Mouse (Mus musculus) ovary, postnatal 10 days (tissue): ENCODE measurements around the gene Nhp2.
A peak's percentile ranks its signal among the peaks of the same experiment; 100 is the strongest.
"Not testable (repeated sequence)": the region's sequence is repeated elsewhere in the genome, so short reads cannot be mapped to it uniquely, and the experiment has no call there.

ENCODE experiments used
- DNase-seq: peaks from one replicate; pipeline ENCODE4 v3.0.0; 2022; ENCODE audit warnings: low spot score

Nhp2 gene

GRCm38 (mm10) chr11:51606447-51607095 lies 13.0 kb upstream of the Nhp2 start, which contains the start of gene Hnrnpab:
Hnrnpab (minus strand) TSS chr11:51606847.
- DNase-seq = peak; percentile 96

- DNase-seq = no peak
Observed at GRCm38 (mm10) chr11:51607096-51607738, 12.3 kb upstream of the Nhp2 start.

- DNase-seq = no peak
Observed at GRCm38 (mm10) chr11:51609266-51609909, 10.1 kb upstream of the Nhp2 start.

- not testable (repeated sequence) for DNase-seq
Observed at GRCm38 (mm10) chr11:51609940-51610339, 9.6 kb upstream of the Nhp2 start.

- DNase-seq = no peak
Observed at GRCm38 (mm10) chr11:51614256-51614655, 5.3 kb upstream of the Nhp2 start.

GRCm38 (mm10) chr11:51615129-51615528 lies 4.4 kb upstream of the Nhp2 start:
- DNase-seq = no peak

- DNase-seq = peak; percentile 50
Observed at GRCm38 (mm10) chr11:51615601-51616000, 3.9 kb upstream of the Nhp2 start.

- not testable (repeated sequence) for DNase-seq
Observed at GRCm38 (mm10) chr11:51616113-51616512, 3.4 kb upstream of the Nhp2 start.

GRCm38 (mm10) chr11:51617693-51618092 lies 1.8 kb upstream of the Nhp2 start:
- DNase-seq = no peak

GRCm38 (mm10) chr11:51618894-51619408 lies 584 bp upstream of the Nhp2 start:
- DNase-seq = no peak

- no peak for DNase-seq
Observed at GRCm38 (mm10) chr11:51620084-51620483, 549 bp downstream of the Nhp2 start.

- no peak for DNase-seq
Observed at GRCm38 (mm10) chr11:51621776-51622175, 2.2 kb downstream of the Nhp2 start.

GRCm38 (mm10) chr11:51622971-51623491 lies 3.5 kb downstream of the Nhp2 start:
- no peak for DNase-seq

GRCm38 (mm10) chr11:51625187-51625820 lies 5.8 kb downstream of the Nhp2 start:
- DNase-seq = no peak

- no peak for DNase-seq
Observed at GRCm38 (mm10) chr11:51627425-51627824, 7.9 kb downstream of the Nhp2 start.

- DNase-seq = no peak
Observed at GRCm38 (mm10) chr11:51627907-51628306, 8.4 kb downstream of the Nhp2 start.

GRCm38 (mm10) chr11:51629651-51630314 lies 10.2 kb downstream of the Nhp2 start:
- DNase-seq = no peak

GRCm38 (mm10) chr11:51632130-51632753 lies 12.7 kb downstream of the Nhp2 start:
- DNase-seq = no peak

GRCm38 (mm10) chr11:51633200-51633599 lies 13.7 kb downstream of the Nhp2 start:
- not testable (repeated sequence) for DNase-seq

GRCm38 (mm10) chr11:51633721-51634120 lies 14.2 kb downstream of the Nhp2 start:
- no peak for DNase-seq

- no peak for DNase-seq
Observed at GRCm38 (mm10) chr11:51635127-51635524, 15.6 kb downstream of the Nhp2 start.
